In genomic region chrX:7680864-7681263, GRCm38 (mm10) we compare ENCODE assay signal across 8 mouse cellular contexts. TPM values are rescaled to one million over a fixed set of nuclear protein-coding genes. Genes with fewer than 3 reads are reported as not detected.
DNase-seq lines count a peak whose midpoint lies in the region; ATAC-seq and TF ChIP-seq lines count a peak whose summit lies in the region.

Magix (minus strand) TSS chrX:7681251.

- peak within 1 kb of the TSS; percentile 41 for H3K4me3 ChIP-seq in lung, adult 2 months (replicated peaks; ENCODE audit: extremely low read depth, low read depth, low read length)
- H3K4me3 ChIP-seq in kidney, adult 2 months (ENCODE audit: insufficient read depth, low read depth, low read length), result peak within 1 kb of the TSS; percentile 41
- peak within 1 kb of the TSS; percentile 14; the same call in 1 of the 2 replicates for H3K4me3 ChIP-seq in midbrain, embryonic 11.5 days (ENCODE audit: low read depth, low read length)

- no peaks in the 10 kb centered on the region for H3K4me1 ChIP-seq in lung, adult 2 months (ENCODE audit: control insufficient read depth, insufficient read depth, low read length)
- H3K4me1 ChIP-seq in kidney, adult 2 months (ENCODE audit: control insufficient read depth, insufficient read depth, low read length), result no peaks in the 10 kb centered on the region
- H3K4me1 ChIP-seq in midbrain, embryonic 11.5 days (ENCODE audit: control insufficient read depth, insufficient read depth, low read length), result no peaks in the 10 kb centered on the region

- no peak for TF ChIP-seq CTCF in lung, adult 2 months (IDR thresholded peaks at IDR 0.05; ENCODE audit: insufficient read depth, low read length)
- no peak for TF ChIP-seq CTCF in kidney, adult 2 months (conservative IDR thresholded peaks at IDR 0.05; ENCODE audit: insufficient read depth, insufficient read length, low read depth, low read length)

- WGBS in lung, adult 2 months, result 54% methylated on average over 14 of the region's 14 CpGs
- 28% methylated on average over 14 of the region's 14 CpGs for WGBS in kidney, adult 2 months
- 71% methylated on average over 14 of the region's 14 CpGs for WGBS in midbrain, embryonic 11.5 days

- peak within 1 kb of the TSS; percentile 74 for H3K27ac ChIP-seq in kidney, adult 2 months (ENCODE audit: insufficient read depth, low read depth, low read length)
- H3K27ac ChIP-seq in midbrain, embryonic 11.5 days (ENCODE audit: low read depth, low read length), result no peak within 1 kb of the TSS

- no peak for TF ChIP-seq POLR2A in lung, adult 2 months (IDR thresholded peaks at IDR 0.05; ENCODE audit: borderline replicate concordance, extremely low read depth, low read depth, low read length)
- no peak for TF ChIP-seq POLR2A in kidney, adult 2 months (IDR thresholded peaks at IDR 0.05; ENCODE audit: low read depth, low read length)

- peak within 1 kb of the TSS; percentile 42 for H3K4me2 ChIP-seq in midbrain, embryonic 11.5 days

- no peaks in the 10 kb centered on the region for H3K9me3 ChIP-seq in midbrain, embryonic 11.5 days (ENCODE audit: control insufficient read depth, low read length)

- ATAC-seq in midbrain, embryonic 11.5 days (ENCODE audit: low FRiP score), result no peak
- no peak for ATAC-seq in CD4-positive, CD25-positive, alpha-beta regulatory T cell, adult 4 months
- no peak for ATAC-seq in erythroid progenitor cell, adult 5-6 weeks (replicated peaks; ENCODE audit: low FRiP score, poor library complexity, severe bottlenecking)

- H3K27me3 ChIP-seq in kidney, adult 2 months (replicated peaks; ENCODE audit: control insufficient read depth, insufficient read depth, low read length), result no peaks in the 10 kb centered on the region
- no peaks in the 10 kb centered on the region for H3K27me3 ChIP-seq in midbrain, embryonic 11.5 days (ENCODE audit: control insufficient read depth, insufficient read depth, low read length)

- 0 out of 2 replicates have a peak within 1 kb of the TSS, but pooled peaks have one; percentile 30 for H3K9ac ChIP-seq in midbrain, embryonic 11.5 days (ENCODE audit: low read length)

- peak; percentile 41 for DNase-seq in lung, adult 2 months
- DNase-seq in lung, postnatal 25 days (ENCODE audit: low spot score), result no peak
- no peak for DNase-seq in heart, adult 8-10 months (ENCODE audit: low spot score)
- peak; percentile 81 for DNase-seq in kidney, adult 2 months
- DNase-seq in midbrain, embryonic 11.5 days (ENCODE audit: low spot score, missing footprints), result no peak
- DNase-seq in layer of hippocampus, postnatal 36 days, result no peak

- no peaks in the 10 kb centered on the region for H3K36me3 ChIP-seq in kidney, adult 2 months (ENCODE audit: control insufficient read depth, insufficient read depth, low read length)
- no peaks in the 10 kb centered on the region for H3K36me3 ChIP-seq in midbrain, embryonic 11.5 days (ENCODE audit: control insufficient read depth, insufficient read depth, low read length)

RNA-seq across cellular contexts. Expression of gene Magix, which starts in this region (rescaled TPM):
- polyA plus RNA-seq in lung, adult 2 months (2012; rRNA removed), result 12.3 and 17.2 TPM in 2 replicates
- total RNA-seq in heart, adult 8-10 months (2022), result 10 to 100 TPM; 26.1 to 30.3 (median 28.8) TPM
- 17.4 and 22.1 TPM in 2 replicates for polyA plus RNA-seq in kidney, adult 2 months (2012; rRNA removed)
- not detected in 2 replicates for polyA plus RNA-seq in midbrain, embryonic 11.5 days (2014; fragmentation: Nextera tagmentation; extraction: Ambion mirVana)
- total RNA-seq in layer of hippocampus, postnatal 36 days (2021), result under 1 TPM; 0.15 to 0.30 TPM
- polyA plus RNA-seq in CD4-positive, CD25-positive, alpha-beta regulatory T cell, adult 4 months (2017; shearing (Covaris generic)), result not detected
- not detected in 2 replicates for total RNA-seq in erythroid progenitor cell, adult 5-6 weeks (2015; ENCODE audit: low replicate concordance)
- total RNA-seq in erythroid progenitor cell, adult 5-6 weeks (2017; ENCODE audit: low replicate concordance), result not detected in 2 replicates

Comparison
In these comparisons a context has a peak if more than half of its experiments do, and no peak if none do; other contexts are left out.
1. RNA of gene Magix (total RNA-seq): 26.1 to 30.3 TPM in heart, adult 8-10 months; 0.15 to 0.30 TPM in layer of hippocampus, postnatal 36 days and not detected in erythroid progenitor cell, adult 5-6 weeks; every median in the first group is over 10 times any median in the second.
2. RNA of gene Magix (polyA plus RNA-seq): 17.4 to 22.1 TPM in kidney, adult 2 months and 12.3 to 17.2 TPM in lung, adult 2 months; not detected in CD4-positive, CD25-positive, alpha-beta regulatory T cell, adult 4 months and not detected in midbrain, embryonic 11.5 days; every median in the first group is over 10 times any median in the second.
3. DNase-seq: peak in lung, adult 2 months (single experiment) and kidney, adult 2 months (single experiment); none in lung, postnatal 25 days (single experiment), heart, adult 8-10 months (single experiment), midbrain, embryonic 11.5 days (single experiment) and layer of hippocampus, postnatal 36 days (0 of 2).
4. Peak in every context shown above with its lines, with median percentiles within 50 percentile points of each other: H3K4me3 ChIP-seq.